Mouse (Mus musculus) liver, embryonic 11.5 days (tissue): Measurements from ENCODE around the gene Zfp966. TPM values are rescaled to one million over a fixed set of nuclear protein-coding genes. Genes with fewer than 3 reads are reported as not detected.
"Not testable (repeated sequence)": the region's sequence is repeated elsewhere in the genome, so short reads cannot be mapped to it uniquely, and the experiment has no call there.

Experiments
- ATAC-seq: fragments of 200-750 bp; cut with Nextera tagmentation; replicated peaks from 2 replicates; pipeline ENCODE4 v1.8.0; 2017; ENCODE audit warnings: moderate number of reproducible peaks, mild to moderate bottlenecking, moderate TSS enrichment, moderate library complexity; ENCODE audit not compliant: low FRiP score
- DNase-seq: peaks from one replicate; pipeline ENCODE4 v3.0.0-alpha.2; 2017; ENCODE audit warnings: low spot score
- H3K27ac ChIP-seq: fragments of 300-500 bp; sonication (generic); 2 replicates; pipeline ENCODE4 v1.5.1; 2014; ENCODE audit warnings: mild to moderate bottlenecking, low read depth, low read length, control low read depth
- H3K27me3 ChIP-seq: fragments of 300-500 bp; sonication (generic); replicated peaks from 2 replicates; pipeline ENCODE4 v1.6.1; 2014; ENCODE audit warnings: low read length, mixed read lengths; ENCODE audit not compliant: control insufficient read depth, insufficient read depth
- H3K36me3 ChIP-seq: fragments of 300-500 bp; sonication (generic); 2 replicates; pipeline ENCODE4 v1.6.1; 2014; ENCODE audit warnings: mild to moderate bottlenecking, low read length, moderate library complexity, mixed read lengths; ENCODE audit not compliant: control insufficient read depth, insufficient read depth
- H3K4me1 ChIP-seq: fragments of 300-500 bp; sonication (generic); replicated peaks from 2 replicates; pipeline ENCODE4 v1.6.1; 2014; ENCODE audit warnings: low read length, mixed read lengths; ENCODE audit not compliant: control insufficient read depth, insufficient read depth
- H3K4me2 ChIP-seq: fragments of 300-500 bp; sonication (generic); 2 replicates; pipeline ENCODE4 v1.6.1; 2014; ENCODE audit warnings: mild to moderate bottlenecking, control low read depth, moderate library complexity
- H3K4me3 ChIP-seq: fragments of 300-500 bp; sonication (generic); 2 replicates; pipeline ENCODE4 v1.5.1; 2014; ENCODE audit warnings: low read depth, low read length, control low read depth
- H3K9ac ChIP-seq: fragments of 300-500 bp; sonication (generic); 2 replicates; pipeline ENCODE4 v1.6.1; 2014; ENCODE audit warnings: low read depth, low read length, control low read depth
- H3K9me3 ChIP-seq: fragments of 300-500 bp; sonication (generic); 2 replicates; pipeline ENCODE4 v1.6.1; 2016; ENCODE audit warnings: low read length, inconsistent platforms, mixed read lengths; ENCODE audit not compliant: control insufficient read depth
- WGBS: fragments of 180-500 bp; shearing (Covaris S2); extraction: QIAGEN DNeasy Blood & Tissue Kit; methylation state at CpG from one replicate; pipeline ENCODE4 v1.1.7; 2014; 5-methylcytosine and 5-hydroxymethylcytosine counted together
- polyA plus RNA-seq: library from polyadenylated mRNA; unstranded; fragments of >200 nt; fragmentation: Nextera tagmentation; extraction: Ambion mirVana; gene quantifications from 2 replicates; pipeline ENCODE4 v1.2.1, GENCODE M21; 2014

Gene Zfp966
- polyA plus RNA-seq = 3.9 and 5.8 TPM in 2 replicates

- not testable (repeated sequence) for H3K9ac ChIP-seq, H3K36me3 ChIP-seq, H3K27me3 ChIP-seq, H3K4me3 ChIP-seq, H3K9me3 ChIP-seq, H3K4me2 ChIP-seq, ATAC-seq, H3K27ac ChIP-seq, H3K4me1 ChIP-seq, DNase-seq
- WGBS = no CpG with 5 or more reads among the region's 6 CpGs
Observed at GRCm38 (mm10) chr2:175931000-175931399, at the start of gene Zfp966. Gene Zfp966, minus strand, starts transcription at chr2:175931100.

DNA sequence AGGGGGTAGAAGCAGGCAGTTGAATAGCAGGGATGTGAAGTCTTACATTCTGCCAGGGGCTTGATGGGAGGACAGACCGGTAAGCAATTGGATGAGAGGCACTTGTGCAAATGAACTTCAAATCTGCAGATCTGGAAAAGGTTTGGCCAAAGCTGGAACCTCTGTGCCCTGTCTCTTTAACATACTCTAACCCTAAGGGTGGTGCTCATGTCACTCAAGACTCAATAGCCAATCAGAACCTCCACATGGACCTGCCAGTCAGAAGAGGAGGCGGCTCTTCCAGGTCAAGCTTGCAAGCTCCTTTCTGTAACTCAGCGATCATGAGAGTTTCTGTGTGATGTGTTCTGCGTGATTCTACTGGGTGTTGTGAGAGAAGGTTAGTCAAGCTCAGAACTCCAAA lies 34.1 kb upstream of the Zfp966 start, which contains the start of gene Gm2026:
Gm2026 (plus strand) TSS at position 301 of the 400 bp plus-strand sequence.
- H3K9me3 ChIP-seq, H3K4me3 ChIP-seq, H3K36me3 ChIP-seq, ATAC-seq, H3K4me1 ChIP-seq, H3K4me2 ChIP-seq, H3K9ac ChIP-seq, H3K27me3 ChIP-seq, H3K27ac ChIP-seq, DNase-seq: not testable (repeated sequence)
- no CpG with 5 or more reads among the region's 4 CpGs for WGBS

DNA sequence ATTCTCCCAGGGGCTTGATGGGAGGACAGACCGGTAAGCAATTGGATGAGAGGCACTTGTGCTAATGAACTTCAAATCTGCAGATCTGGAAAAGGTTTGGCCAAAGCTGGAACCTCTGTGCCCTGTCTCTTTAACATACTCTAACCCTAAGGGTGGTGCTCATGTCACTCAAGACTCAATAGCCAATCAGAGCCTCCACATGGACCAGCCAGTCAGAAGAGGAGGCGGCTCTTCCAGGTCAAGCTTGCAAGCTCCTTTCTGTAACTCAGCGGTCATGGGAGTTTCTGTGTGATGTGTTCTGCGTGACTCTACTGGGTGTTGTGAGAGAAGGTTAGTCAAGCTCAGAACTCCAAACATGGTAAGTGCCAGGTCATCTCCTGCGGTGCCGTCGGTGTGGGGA lies 61.9 kb downstream of the Zfp966 start, which contains the start of gene Gm6710:
Gm6710 (plus strand) TSS at position 196 of the 400 bp plus-strand sequence.
- DNase-seq, ATAC-seq: not testable (repeated sequence)
- WGBS = no CpG with 5 or more reads among the region's 7 CpGs

More for the DNA sequence above, 61.9 kb downstream of the Zfp966 start, which contains the start of gene Gm6710:
- H3K9ac ChIP-seq, H3K4me3 ChIP-seq, H3K36me3 ChIP-seq, H3K9me3 ChIP-seq, H3K4me2 ChIP-seq, H3K4me1 ChIP-seq, H3K27me3 ChIP-seq, H3K27ac ChIP-seq: not testable (repeated sequence)

Other genes with a start within 250 kb of the Zfp966 start
- 16.3 and 23.6 TPM in 2 replicates for gene Zfp969, start 227.5 kb downstream of the Zfp966 start, polyA plus RNA-seq
- gene Gm2007, start 189.6 kb downstream of the Zfp966 start, polyA plus RNA-seq = not detected in 2 replicates
- 2.2 and 5.1 TPM in 2 replicates for gene Gm14288, start 130.0 kb downstream of the Zfp966 start, polyA plus RNA-seq
- 9.5 and 12.6 TPM in 2 replicates for gene Gm6710, start 61.9 kb downstream of the Zfp966 start, polyA plus RNA-seq
- 14.4 and 16.4 TPM in 2 replicates for gene Gm2026, start 34.2 kb upstream of the Zfp966 start, polyA plus RNA-seq
- gene Gm2004, start 218.7 kb upstream of the Zfp966 start, polyA plus RNA-seq = 1.2 and 1.3 TPM in 2 replicates